Mouse (Mus musculus) liver, adult (tissue): ENCODE measurements around the gene Slc9a2.

ENCODE experiments used
- GATA4 ChIP-seq: IDR thresholded peaks from 2 replicates; pipeline ENCODE4 v1.6.1; 2014; ENCODE audit warnings: mild to moderate bottlenecking, low read length; ENCODE audit not compliant: insufficient replicate concordance

Slc9a2 gene

DNA sequence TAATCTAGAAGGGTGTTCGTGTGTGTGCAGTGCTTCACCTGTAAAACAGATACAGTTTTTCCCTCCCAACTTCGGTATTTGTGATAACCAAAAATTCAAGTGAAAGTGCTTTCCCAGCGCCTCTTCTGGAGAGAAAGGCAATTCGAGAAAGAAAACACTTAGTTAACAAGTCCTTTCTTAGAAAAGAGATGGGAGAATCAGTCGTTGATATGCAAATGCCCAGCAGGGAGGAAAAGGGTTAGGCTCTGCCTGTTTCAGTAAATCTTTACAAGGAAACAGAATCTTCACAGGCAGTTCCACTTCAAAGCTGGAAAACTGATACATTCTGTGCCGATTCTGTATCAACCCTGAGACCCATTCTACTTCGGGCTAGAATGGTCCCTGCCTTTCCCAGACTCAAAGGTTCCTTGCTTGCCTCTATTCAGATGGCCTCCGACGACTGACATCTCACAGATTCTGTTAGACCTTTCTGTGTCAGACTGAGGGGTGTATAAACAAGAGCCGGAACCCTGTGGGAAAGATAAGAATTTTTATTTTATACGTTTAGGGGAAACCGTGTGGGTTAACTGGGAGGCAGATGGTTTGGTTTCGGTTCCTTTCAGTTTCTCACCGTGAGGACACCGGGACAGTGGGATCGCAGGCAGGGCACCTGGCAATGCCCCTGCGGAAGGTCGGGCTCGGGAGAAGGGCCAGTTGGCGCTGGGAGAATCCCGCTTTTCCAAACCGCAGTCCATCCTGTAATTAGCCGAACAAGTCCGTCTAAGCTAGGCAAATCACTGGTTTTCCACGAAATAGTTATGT is at the start of gene Slc9a2:
Gene Slc9a2 (plus strand): TSS at position 508 of the 801 bp plus-strand sequence.
- no peak for TF ChIP-seq GATA4

DNA sequence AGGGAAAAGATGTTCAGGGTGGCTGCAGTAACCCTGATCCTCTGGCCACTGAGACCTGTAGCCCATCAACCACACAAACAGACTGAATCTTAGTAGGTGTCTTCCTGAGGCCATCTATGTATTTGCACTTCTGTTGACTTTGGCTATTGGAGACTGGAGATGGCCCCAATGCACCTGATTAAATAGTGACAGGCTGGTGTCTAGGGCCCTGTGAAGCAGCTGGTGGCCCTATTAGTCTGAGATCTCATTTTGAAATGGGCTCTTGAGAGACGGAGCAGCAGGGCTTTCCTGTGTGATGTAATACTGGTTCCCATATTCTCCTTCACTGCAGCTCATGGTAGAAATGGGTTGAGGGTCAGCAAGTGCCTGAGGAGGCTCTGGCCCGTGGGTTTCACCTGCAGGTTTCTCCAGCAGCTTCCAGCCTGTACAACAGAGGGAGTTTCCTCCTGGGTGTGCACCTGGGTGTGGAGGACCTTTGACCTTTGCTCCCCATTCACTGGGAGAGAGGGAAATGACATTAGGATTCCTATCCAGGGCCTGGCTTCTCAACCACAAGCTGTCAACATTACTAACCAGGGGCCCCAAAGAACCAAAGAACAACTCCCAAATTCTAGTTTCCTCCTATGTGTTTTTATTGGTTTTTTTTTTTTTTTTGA is 47.8 kb upstream of the Slc9a2 start:
- TF ChIP-seq GATA4 = no peak

DNA sequence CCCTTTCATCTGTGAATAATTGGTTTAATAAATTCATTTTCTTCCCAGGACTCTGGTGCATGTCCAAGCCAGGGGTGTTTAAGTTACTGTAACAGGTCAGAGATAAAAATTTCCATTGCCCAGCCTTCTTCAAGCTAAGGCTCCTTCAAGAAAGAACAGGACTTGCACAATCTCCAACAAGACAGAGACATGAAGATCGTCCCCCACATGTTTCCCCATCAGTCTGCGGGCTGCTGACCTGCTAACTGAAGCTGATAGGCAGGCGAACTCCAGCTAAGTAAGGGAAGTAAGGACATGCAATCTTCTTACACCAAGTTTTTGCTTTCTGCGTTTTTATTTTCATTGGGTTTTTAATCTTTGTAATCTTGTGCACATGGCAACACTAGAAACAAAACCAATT is 45.8 kb upstream of the Slc9a2 start:
- no peak for TF ChIP-seq GATA4

DNA sequence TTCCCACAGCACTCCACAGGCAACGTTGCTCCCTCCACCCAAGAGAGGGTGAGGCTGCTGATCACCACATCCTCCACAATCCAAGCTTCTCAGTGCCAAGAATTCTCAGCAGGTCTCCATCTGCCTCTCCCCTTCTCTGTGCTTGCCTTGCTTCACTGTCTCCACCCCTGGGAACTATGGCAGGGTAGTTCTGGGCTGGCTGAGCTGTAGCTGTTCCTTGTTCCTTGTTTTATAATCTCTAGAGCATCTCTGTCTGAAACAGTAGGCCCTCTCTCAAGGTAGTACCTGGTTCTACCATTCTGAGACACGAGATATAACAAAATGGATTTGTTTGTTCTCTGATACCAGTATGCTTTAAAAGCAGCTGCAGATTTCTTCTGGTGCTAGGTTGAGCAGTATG is 32.1 kb upstream of the Slc9a2 start:
- no peak for TF ChIP-seq GATA4

DNA sequence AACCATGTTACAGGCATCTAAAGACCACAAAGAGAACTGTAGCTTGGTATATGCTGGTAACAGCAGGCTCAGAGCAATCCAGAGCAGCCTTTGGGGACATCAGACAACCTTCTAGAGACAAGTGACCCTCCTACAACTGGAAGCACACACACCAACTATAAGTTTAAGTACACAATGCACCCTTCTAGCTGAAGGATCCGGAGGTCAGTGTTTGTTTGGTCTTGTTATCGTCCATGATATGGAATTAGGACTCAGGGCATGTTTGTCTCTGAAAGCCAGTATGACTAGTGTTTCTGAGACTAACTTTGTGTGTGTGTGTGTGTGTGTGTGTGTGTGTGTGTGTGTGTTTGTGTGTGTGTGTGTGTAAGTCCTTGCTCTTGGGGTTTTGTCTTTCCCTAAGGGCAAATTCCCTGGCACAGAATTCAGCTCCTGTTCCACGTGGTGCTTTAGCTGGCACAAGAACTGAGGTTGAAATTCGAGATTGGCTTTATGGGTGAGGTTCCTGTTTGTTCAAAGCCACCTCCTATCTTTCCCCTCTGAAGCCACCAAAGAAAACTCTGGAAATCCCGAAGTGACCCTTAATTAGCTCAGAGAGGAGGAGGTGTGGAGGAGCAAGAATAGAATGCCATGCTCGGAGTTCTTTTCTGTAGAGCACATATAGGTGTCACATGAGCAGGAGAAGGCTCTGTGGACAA is 29.4 kb upstream of the Slc9a2 start:
- TF ChIP-seq GATA4 = no peak

DNA sequence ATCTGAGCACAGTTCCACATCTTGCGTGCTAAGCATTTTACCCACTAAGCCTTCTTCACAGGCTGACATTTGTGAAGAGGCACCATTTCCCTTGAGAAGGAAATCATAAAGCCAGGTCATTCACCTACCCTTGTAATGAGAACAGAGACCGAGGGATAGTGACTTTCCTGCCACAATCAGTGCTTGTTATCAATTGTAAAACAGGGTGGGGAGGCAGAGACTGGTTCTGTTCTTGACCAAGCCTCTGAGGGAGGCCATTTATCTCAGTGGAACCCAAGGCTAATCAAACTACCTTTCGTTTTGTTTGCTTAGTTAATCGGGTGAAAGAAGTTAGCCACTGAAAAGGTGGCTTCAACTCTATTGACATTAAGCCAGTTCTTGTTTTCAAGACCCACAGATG is 23.3 kb upstream of the Slc9a2 start:
- no peak for TF ChIP-seq GATA4

DNA sequence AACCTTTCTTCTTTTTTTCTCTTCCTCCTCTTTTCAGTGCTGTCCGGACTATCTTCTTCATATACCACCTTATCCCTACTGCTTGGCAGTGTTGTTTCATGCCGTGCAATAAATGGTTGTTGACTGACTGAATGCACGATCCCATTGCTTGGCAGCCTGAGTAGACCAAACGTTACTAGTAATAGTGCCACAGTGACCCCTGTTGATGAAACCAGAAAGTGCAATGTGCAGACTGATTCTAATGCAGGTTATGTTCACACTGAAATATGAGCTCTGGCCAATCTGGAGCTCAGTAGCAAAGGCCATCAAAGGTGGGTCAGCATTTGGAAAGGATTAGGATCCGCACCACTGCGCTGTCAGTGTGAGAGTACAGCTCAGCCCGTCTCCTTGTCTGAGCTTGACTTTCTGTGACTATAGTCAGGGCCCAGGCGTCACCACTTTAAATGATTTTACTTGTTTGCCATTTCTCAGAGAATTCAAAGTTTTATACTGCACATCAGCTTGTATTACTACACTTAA is 22.3 kb upstream of the Slc9a2 start:
- TF ChIP-seq GATA4 = no peak

DNA sequence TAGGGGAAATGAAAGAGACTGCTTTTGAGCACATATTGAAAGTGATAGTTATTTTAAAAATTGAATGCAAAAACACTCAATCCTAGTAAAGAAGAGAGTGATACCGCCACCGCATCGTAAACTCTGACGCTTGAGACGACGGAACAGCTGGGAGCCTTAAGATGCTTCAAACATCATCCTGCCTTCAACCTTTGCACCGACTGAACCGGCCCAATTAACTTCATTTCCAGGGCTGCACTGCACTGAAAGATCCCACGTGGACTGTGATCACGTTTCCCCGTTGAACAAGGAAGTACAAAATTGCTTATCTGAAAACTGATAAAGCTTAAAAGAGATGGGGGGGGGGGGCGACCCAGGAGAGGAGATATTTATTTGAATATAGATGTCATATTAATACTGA is 21.4 kb upstream of the Slc9a2 start:
- TF ChIP-seq GATA4 = no peak

DNA sequence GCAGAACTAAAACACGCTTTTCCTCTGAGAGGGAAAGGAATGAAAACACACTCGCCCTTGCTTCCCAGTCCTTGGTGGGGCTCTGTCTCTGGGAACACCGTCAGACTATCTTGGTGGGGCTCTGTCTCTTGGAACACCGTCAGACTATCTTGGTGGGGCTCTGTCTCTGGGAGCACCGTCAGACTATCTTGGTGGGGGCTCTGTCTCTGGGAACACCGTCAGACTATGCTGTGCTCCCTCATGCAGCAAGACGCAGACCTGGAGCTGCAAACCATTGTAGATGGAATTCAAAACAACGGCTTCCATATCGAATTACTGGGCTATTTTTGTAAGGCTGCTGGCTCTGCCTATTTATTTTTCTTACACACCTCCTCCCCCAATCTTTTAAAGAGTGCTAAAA is 20.9 kb upstream of the Slc9a2 start:
- no peak for TF ChIP-seq GATA4

DNA sequence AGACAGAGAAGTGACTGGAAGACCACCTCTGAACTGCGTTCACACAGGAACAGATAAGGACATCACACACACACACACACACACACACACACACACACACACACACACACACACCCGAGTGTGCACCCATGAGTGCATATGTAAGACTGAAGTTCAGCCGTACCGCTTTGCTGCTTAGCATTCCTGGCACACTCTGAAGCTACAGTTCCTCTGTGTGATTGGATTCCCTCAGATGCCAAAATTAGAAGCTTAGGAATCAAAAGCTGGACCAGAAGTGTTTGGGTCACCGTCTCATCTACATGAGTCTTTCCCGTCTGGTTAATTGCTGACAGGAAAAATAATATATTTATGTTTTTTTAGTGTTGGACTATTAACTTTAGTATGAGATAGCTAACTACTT is 19.5 kb upstream of the Slc9a2 start:
- TF ChIP-seq GATA4 = no peak

DNA sequence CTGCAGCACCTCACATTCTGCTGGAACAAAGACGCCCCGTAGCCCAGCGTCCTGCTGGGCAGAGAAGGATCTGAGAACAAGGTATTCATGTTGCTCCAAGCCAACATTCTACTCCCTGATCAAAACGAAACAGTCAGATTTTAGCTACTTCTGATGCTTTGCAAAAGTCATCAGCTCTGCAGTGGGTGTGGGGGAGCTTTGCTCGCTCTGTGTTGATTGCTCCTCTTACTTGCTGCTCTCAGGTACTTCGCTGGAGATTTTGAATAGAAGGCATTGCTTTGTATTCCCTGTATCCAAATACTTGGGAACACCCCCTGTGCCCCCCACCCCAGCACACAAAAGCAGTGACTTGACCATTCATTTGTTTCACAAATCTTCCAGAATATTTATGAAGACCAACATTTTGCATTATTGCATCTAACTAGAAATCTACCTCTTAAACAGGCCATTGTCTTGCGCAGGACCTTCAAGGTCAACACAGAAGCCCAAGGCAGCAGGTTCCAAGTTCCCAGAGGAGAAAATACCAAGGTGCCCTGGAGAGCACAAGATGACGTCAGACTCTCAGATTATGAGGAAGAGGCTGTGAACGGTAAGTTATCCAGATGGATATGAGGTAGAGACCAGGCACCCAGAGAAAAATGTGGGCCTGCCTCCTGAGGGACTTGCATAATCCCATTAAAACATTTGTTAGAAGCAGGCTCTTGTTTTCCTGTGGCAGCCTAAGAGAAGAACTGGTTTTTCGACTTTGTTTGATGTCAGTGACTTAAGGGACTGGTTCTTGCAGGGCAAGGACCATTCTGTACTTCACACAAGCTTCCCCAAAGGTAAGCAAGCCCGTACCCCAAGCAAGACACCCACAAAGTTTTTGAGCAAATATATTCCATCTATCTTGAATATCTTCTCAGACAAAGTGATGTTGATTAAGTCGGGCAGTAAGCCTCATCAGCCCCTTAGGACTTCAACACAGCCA is 14.7 kb upstream of the Slc9a2 start:
- TF ChIP-seq GATA4 = no peak

DNA sequence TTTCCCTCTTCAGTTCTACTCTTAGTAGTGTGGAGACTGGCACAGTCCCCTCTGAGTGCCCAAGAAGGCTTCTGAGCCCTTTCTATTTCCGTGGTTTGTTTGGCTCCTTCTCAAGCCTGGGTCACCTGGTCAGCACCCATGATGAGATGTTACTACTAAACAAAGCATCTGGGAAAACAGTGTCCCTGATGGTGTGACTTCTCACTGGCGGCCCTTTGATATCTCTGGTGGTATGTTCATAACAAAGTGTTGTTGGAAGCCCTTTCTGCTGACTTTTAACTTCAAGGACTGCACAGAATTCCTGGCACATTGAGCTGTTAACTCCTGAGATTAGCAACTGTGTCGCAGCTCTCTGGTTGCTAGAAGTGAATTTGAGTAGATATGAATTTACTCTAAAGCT is 10.3 kb upstream of the Slc9a2 start:
- TF ChIP-seq GATA4 = no peak

DNA sequence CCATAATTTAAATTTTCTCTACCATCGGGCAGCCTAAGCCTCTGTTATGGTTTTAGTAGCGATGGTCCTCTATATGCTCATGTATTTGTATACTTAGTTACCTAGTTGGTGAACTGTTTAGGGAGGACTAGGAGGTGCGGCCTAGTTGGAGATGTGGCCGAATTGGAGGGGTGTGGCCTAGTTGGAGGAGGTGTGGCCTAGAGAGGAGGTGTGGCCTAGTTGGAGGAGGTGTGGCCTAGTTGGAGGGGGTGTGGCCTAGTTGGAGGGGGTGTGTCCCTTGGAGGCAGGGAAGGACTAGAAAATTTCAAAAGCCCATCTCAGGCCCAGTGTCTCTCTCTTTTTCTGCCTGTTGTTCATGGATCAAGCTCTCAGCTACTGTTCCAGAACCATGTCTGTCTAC is 8.9 kb upstream of the Slc9a2 start:
- TF ChIP-seq GATA4 = no peak

DNA sequence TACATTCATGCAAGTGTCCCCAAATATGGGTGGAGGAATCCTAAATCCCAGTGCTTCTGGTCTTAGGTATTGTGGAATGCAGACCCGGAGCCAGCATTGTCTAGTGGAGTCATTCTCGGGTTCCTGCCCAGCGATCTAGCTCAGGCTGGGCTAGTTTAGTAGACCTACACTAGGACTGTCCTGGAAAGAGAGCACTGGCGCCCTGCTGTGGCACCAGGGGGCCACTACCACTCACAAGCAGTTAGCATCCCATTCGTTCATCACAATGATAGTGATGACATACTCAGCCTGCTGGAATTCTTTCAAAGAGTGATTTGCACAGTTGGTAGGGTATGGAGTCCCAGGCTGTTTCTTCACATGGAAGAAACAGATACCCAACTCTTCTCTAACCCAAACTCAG is 3.1 kb upstream of the Slc9a2 start:
- no peak for TF ChIP-seq GATA4
